Mouse (Mus musculus) heart, embryonic 15.5 days (tissue): ENCODE data around the gene Sptbn1. TPM values are rescaled to one million over a fixed set of nuclear protein-coding genes. Genes with fewer than 3 reads are reported as not detected.

Experiments
- ATAC-seq: fragments of 200-750 bp; cut with Nextera tagmentation; replicated peaks from 2 replicates; pipeline ENCODE4 v1.8.0; 2017; ENCODE audit warnings: low read depth, moderate TSS enrichment; ENCODE audit not compliant: insufficient number of reproducible peaks, insufficient read depth, low FRiP score
- H3K27ac ChIP-seq: fragments of 300-500 bp; sonication (generic); 2 replicates; pipeline ENCODE4 v1.5.1; 2015; ENCODE audit warnings: mild to moderate bottlenecking, inconsistent platforms
- H3K27me3 ChIP-seq: fragments of 300-500 bp; sonication (generic); 2 replicates; pipeline ENCODE4 v1.6.1; 2015; ENCODE audit warnings: inconsistent platforms
- H3K36me3 ChIP-seq: fragments of 300-500 bp; sonication (generic); 2 replicates; pipeline ENCODE4 v1.6.1; 2015; ENCODE audit warnings: mild to moderate bottlenecking, inconsistent platforms
- H3K4me1 ChIP-seq: fragments of 300-500 bp; sonication (generic); replicated peaks from 2 replicates; pipeline ENCODE4 v1.6.1; 2015; ENCODE audit warnings: inconsistent platforms
- H3K4me2 ChIP-seq: fragments of 300-500 bp; sonication (generic); 2 replicates; pipeline ENCODE4 v1.6.1; 2015; ENCODE audit warnings: inconsistent platforms, mild to moderate bottlenecking, moderate library complexity
- H3K4me3 ChIP-seq: fragments of 300-500 bp; sonication (generic); 2 replicates; pipeline ENCODE4 v1.5.1; 2015; ENCODE audit warnings: mild to moderate bottlenecking, inconsistent platforms
- H3K9ac ChIP-seq: fragments of 300-500 bp; sonication (generic); 2 replicates; pipeline ENCODE4 v1.6.1; 2015; ENCODE audit warnings: mild to moderate bottlenecking, inconsistent platforms
- H3K9me3 ChIP-seq: fragments of 300-500 bp; sonication (generic); replicated peaks from 2 replicates; pipeline ENCODE4 v1.6.1; 2016; ENCODE audit warnings: inconsistent platforms
- WGBS: fragments of 180-500 bp; shearing (Covaris S2); methylation state at CpG from one replicate; pipeline ENCODE4 v1.1.7; 2015; ENCODE audit warnings: mixed read lengths; 5-methylcytosine and 5-hydroxymethylcytosine counted together
- polyA plus RNA-seq: library from polyadenylated mRNA; unstranded; fragments of >200 nt; fragmentation: Nextera tagmentation; extraction: Ambion mirVana; gene quantifications from 2 replicates; pipeline ENCODE4 v1.2.1, GENCODE M21; 2015

Sptbn1 gene
- polyA plus RNA-seq, 1 experiment from 2014 or later, result 159 TPM

DNA sequence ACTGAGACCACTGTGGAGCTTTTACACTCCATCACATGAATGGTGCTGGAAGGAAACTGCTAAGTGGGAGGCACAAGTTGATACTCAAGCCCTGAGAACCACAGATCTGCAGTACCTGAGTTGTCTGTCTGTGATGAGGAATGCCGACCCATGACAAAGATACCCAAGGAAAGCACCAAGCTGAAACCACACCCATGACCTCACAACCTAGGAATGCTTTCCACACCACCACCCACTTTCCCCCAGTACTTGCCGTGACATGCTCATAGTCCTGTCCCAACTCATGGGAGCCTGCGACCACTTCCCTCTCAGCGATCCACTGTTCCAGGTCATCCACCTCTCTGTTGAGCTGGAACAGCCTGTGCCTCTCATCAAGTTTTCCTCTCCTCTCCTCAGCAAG is 149.9 kb downstream of the Sptbn1 start:
- H3K9ac ChIP-seq, result no peak overlapping the region
- H3K4me2 ChIP-seq, result no peak overlapping the region
- WGBS, result 68% methylated on average over 4 of the region's 4 CpGs
- ATAC-seq, result no peak
- no peaks in the 10 kb centered on the region for H3K9me3 ChIP-seq
- peaks cover 99% of the 10 kb centered on the region for H3K36me3 ChIP-seq
- H3K4me1 ChIP-seq, result no peaks in the 10 kb centered on the region
- no peaks in the 10 kb centered on the region for H3K27me3 ChIP-seq
- H3K4me3 ChIP-seq, result no peak overlapping the region
- H3K27ac ChIP-seq, result no peak overlapping the region

DNA sequence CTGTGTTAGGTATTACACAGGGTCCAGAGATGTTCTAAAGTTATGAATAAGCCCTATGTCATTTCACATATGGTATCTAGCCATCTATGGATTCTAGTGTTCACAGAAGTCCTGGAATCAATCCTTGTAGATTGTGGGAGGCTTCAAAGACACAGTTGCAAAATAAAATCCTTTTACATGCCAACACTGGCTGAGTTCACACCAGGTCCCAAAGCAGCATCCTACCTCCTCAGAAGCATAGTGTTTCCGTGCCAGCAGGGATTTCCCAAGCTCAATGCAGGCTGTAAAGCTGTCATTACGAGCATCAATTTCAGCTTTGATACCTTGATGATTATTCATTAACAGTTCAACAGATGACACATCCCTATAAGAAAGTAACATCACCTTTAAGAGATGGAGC is 154.3 kb downstream of the Sptbn1 start:
- Histone ChIP-seq H3K4me1 (no peaks in the 10 kb centered on the region), H3K4me3 (no peak overlapping the region), H3K9me3 (no peaks in the 10 kb centered on the region), H3K4me2 (no peak overlapping the region), H3K36me3 (peaks cover 98% of the 10 kb centered on the region), H3K27me3 (no peaks in the 10 kb centered on the region), H3K27ac (no peak overlapping the region), H3K9ac (no peak overlapping the region)
- 90% methylated on average over 2 of the region's 2 CpGs for WGBS
- no peak for ATAC-seq

DNA sequence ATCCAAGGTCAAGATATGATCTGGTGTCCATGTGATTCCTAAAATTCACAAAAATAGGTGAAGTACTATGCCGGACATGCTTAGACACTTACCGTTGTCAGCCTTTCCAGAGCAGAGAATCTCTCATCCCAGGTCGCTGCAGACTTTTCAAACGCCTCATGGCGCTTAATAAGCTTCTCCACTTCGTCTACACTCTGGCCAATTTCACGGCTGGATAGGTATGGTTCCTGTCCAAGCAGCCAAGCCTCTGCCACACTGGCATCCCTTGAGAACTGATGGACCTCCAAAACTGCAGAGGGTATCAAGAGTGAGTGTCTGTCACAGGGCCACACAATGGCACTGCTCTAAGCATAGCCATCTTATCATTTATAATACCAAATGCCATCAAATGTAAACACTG is 157.3 kb downstream of the Sptbn1 start:
- WGBS, result 91% methylated on average over 7 of the region's 7 CpGs
- Histone ChIP-seq H3K4me3 (no peak overlapping the region), H3K36me3 (peaks cover 91% of the 10 kb centered on the region)

DNA sequence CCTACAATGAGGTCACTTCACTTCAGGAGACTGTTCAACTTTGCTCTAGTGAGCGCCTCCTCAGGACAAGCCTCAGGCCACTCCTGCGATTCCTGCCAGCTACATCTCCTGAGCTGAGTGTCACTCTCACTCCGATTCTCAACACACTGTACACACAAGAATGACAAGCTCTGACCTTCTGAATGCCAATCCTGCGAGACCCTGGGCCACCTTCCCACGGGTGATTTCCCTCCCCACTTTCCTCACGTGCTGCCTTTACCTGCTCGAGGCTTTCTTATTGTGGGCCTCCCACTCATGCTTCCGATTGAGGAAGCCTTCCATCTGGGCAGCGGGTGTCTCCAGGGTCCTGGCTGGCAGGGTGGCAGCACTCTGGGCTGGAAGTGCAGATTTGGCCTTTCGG is 163.8 kb downstream of the Sptbn1 start:
- H3K4me2 ChIP-seq, result no peak overlapping the region
- no peak overlapping the region for H3K27ac ChIP-seq
- ATAC-seq, result no peak
- H3K27me3 ChIP-seq, result no peaks in the 10 kb centered on the region
- 91% methylated on average over 10 of the region's 10 CpGs for WGBS
- H3K4me3 ChIP-seq, result no peak overlapping the region
- no peaks in the 10 kb centered on the region for H3K4me1 ChIP-seq
- H3K36me3 ChIP-seq, result peaks cover 91% of the 10 kb centered on the region
- no peaks in the 10 kb centered on the region for H3K9me3 ChIP-seq
- no peak overlapping the region for H3K9ac ChIP-seq

More for the DNA sequence above, 157.3 kb downstream of the Sptbn1 start:
- no peak for ATAC-seq
- no peak overlapping the region for H3K4me2 ChIP-seq
- no peak overlapping the region for H3K27ac ChIP-seq
- H3K27me3 ChIP-seq, result no peaks in the 10 kb centered on the region
- H3K9ac ChIP-seq, result no peak overlapping the region
- no peaks in the 10 kb centered on the region for H3K4me1 ChIP-seq
- no peaks in the 10 kb centered on the region for H3K9me3 ChIP-seq

DNA sequence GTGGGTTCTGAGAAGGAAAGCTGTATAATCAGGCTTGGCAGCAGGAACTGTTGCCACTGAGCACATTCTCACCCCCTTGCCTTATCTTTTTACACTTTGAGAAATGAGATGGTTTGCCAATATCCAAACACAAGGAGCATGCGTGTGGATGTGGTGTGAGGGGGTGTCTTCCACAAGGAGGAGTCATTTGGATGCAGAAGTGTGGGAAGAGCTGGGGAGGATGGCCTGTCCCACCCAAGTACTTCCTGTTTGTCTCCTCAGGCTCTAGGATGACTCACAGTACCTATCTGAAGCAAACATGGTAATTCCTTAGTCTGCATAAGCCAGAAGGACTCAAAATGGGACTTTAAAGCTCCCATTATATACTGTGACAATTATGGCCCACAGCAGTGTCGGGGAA is 165.4 kb downstream of the Sptbn1 start:
- peaks cover 92% of the 10 kb centered on the region for H3K36me3 ChIP-seq
- H3K4me2 ChIP-seq, result no peak overlapping the region
- H3K4me1 ChIP-seq, result no peaks in the 10 kb centered on the region
- no peak overlapping the region for H3K4me3 ChIP-seq
- 72% methylated on average over 2 of the region's 2 CpGs for WGBS
- H3K27me3 ChIP-seq, result no peaks in the 10 kb centered on the region
- H3K9me3 ChIP-seq, result no peaks in the 10 kb centered on the region
- no peak overlapping the region for H3K27ac ChIP-seq
- ATAC-seq, result 0 out of 2 replicates have a peak, but pooled peaks have one; percentile 35
- no peak overlapping the region for H3K9ac ChIP-seq

DNA sequence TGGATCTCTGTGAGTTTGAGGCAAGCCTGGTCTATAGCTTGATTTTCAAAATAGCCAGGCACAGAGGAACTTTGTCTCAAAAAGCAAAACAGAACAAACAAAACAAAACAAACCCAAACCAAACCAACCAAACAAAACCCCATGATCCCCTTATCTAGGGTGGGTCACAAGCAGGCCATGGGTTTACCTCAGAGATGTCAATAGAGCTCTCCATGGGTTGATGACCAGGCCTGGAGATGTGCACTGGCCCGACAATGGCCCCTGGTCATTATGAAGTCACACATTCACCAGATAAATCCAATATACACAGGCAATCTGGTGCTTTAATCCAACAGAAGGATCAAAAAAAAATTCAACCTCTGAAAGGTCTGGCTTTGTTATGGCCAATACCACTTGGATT is 166.2 kb downstream of the Sptbn1 start:
- Histone ChIP-seq H3K4me1 (no peaks in the 10 kb centered on the region), H3K4me3 (no peak overlapping the region), H3K9me3 (no peaks in the 10 kb centered on the region), H3K27ac (no peak overlapping the region), H3K9ac (no peak overlapping the region), H3K4me2 (no peak overlapping the region), H3K27me3 (no peaks in the 10 kb centered on the region), H3K36me3 (peaks cover 97% of the 10 kb centered on the region)
- no peak for ATAC-seq
- 84% methylated on average over 1 of the region's 1 CpGs for WGBS

DNA sequence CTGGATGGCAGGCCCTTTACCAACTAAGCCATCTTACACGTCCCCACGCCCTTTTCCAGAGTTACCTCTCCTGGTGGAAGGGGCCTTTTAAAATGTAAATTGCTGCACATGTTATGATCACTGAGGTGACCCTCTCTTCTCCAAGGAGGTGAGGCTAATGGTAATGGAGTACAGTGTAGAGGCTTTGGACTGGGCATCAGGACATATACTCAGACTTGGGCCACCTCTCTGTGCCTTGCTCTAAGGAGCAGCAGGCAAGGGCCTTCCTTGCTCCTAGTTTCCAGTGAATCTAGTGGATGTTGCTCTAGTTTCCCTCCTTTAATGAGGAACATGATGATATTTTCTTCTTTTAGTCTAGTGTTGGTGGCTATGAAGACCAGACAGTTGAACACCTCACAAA is 166.8 kb downstream of the Sptbn1 start:
- no peak overlapping the region for H3K27ac ChIP-seq
- 92% methylated on average over 2 of the region's 2 CpGs for WGBS

DNA sequence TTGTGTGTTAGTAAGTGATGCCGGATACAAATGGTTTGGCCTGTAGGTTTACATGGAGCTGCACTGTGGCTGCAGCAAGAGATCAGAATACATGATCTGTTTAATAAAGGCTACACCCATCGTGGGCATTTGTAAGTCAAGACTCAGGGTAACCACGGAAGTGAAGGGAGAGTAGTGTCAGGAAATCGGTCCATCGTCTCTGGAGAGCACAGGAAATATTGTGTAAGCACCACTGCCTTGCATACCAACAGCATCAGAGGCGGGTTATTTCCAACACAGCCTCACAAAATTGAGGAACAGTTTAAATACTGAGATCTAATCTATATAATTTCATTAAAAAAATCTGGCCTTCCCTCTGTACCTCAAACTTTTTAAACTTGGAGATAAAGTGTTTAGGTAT is 168.1 kb downstream of the Sptbn1 start:
- no peak for ATAC-seq
- no peaks in the 10 kb centered on the region for H3K9me3 ChIP-seq
- no peak overlapping the region for H3K4me2 ChIP-seq
- H3K4me3 ChIP-seq, result no peak overlapping the region
- no peaks in the 10 kb centered on the region for H3K27me3 ChIP-seq
- H3K9ac ChIP-seq, result no peak overlapping the region
- 84% methylated on average over 6 of the region's 6 CpGs for WGBS
- H3K27ac ChIP-seq, result no peak overlapping the region
- peaks cover 80% of the 10 kb centered on the region for H3K36me3 ChIP-seq
- H3K4me1 ChIP-seq, result no peaks in the 10 kb centered on the region

More for the DNA sequence above, 166.8 kb downstream of the Sptbn1 start:
- ATAC-seq, result no peak
- peaks cover 93% of the 10 kb centered on the region for H3K36me3 ChIP-seq
- H3K9me3 ChIP-seq, result no peaks in the 10 kb centered on the region
- no peaks in the 10 kb centered on the region for H3K27me3 ChIP-seq
- no peak overlapping the region for H3K9ac ChIP-seq
- no peak overlapping the region for H3K4me2 ChIP-seq
- H3K4me1 ChIP-seq, result no peaks in the 10 kb centered on the region
- H3K4me3 ChIP-seq, result no peak overlapping the region

DNA sequence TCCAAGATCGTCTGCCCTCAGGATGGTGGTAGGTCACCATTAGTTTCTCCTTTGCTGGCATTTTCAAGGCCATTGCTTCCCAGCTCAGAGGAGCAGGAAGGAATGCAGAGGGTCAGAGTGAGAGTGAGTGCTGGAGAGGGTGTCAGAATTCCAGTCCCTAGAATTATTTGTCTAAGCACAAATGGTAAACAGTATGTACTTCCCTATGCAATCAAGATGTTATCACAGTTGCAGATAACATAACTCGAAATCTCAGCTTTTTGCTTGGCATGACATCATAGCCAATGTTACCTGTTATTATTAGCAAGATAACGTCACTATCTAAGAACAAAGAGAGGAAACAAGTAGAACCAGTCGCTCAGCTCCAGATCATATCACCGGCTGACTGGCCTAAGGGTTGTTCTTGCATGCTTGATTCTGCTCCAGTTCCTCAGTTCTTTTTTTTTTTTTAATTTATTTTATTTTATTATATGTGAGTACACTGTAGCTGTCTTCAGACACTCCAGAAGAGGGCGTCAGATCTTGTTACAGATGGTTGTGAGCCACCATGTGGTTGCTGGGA is 172.7 kb downstream of the Sptbn1 start:
- H3K27ac ChIP-seq, result no peak overlapping the region
- no peak for ATAC-seq

DNA sequence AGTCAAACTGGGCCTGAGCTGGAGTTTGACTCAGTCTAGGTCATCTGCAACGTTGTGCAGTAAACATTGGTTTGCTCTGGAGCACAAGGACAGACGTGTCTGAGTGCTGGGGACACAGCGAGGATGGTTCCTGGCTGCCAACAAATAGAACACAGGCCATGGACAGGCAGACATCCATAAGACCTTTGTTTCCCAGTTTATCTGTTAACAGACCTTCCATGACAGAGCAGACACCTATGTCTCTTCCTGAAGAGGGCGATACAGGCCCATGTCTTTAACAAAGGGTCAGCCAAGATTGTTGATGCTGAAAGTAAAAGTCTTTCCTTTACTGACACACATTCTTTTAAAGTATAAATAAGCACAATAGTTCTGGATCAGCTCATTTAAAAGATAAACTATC is 176.1 kb downstream of the Sptbn1 start:
- peaks cover 3% of the 10 kb centered on the region; the same call in 1 of the 2 replicates for H3K27me3 ChIP-seq
- H3K9me3 ChIP-seq, result no peaks in the 10 kb centered on the region
- H3K9ac ChIP-seq, result no peak overlapping the region
- ATAC-seq, result no peak
- no peak overlapping the region for H3K4me2 ChIP-seq
- no peak overlapping the region for H3K4me3 ChIP-seq
- peaks cover 3% of the 10 kb centered on the region for H3K36me3 ChIP-seq
- 45% methylated on average over 4 of the region's 4 CpGs for WGBS
- H3K27ac ChIP-seq, result no peak overlapping the region
- H3K4me1 ChIP-seq, result no peaks in the 10 kb centered on the region

More for the DNA sequence above, 172.7 kb downstream of the Sptbn1 start:
- no peak overlapping the region for H3K9ac ChIP-seq
- no peaks in the 10 kb centered on the region for H3K4me1 ChIP-seq
- 45% methylated on average over 6 of the region's 6 CpGs for WGBS
- peaks cover 34% of the 10 kb centered on the region for H3K36me3 ChIP-seq
- no peak overlapping the region for H3K4me3 ChIP-seq
- no peak overlapping the region for H3K4me2 ChIP-seq
- no peaks in the 10 kb centered on the region for H3K9me3 ChIP-seq
- no peaks in the 10 kb centered on the region for H3K27me3 ChIP-seq

DNA sequence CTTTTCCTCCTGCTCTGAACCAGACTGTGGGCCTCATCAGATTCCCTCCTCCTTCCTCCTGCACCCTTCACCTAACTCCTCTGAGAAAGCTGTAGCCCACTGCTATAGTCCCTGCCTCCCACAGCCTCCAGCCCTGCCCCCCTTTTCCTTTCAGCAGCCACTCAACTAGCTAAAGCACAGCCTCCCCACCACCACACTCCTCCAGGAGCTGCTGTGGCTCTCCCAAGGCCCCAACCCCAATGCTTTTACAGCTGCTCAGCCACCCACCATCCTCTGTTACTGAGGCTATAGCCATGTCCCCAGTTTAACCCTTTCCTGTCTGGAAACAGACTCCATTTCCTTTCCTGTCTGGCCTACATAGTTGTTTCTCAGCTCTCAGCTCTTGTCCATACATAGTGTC is 182.9 kb downstream of the Sptbn1 start:
- no peak overlapping the region for H3K4me2 ChIP-seq
- H3K27ac ChIP-seq, result no peak overlapping the region
- no peak for ATAC-seq
- H3K27me3 ChIP-seq, result peaks cover 6% of the 10 kb centered on the region; the same call in 1 of the 2 replicates
- H3K4me3 ChIP-seq, result no peak overlapping the region
- no peaks in the 10 kb centered on the region for H3K9me3 ChIP-seq
- H3K9ac ChIP-seq, result no peak overlapping the region
- H3K4me1 ChIP-seq, result peaks cover 14% of the 10 kb centered on the region
- H3K36me3 ChIP-seq, result no peaks in the 10 kb centered on the region

DNA sequence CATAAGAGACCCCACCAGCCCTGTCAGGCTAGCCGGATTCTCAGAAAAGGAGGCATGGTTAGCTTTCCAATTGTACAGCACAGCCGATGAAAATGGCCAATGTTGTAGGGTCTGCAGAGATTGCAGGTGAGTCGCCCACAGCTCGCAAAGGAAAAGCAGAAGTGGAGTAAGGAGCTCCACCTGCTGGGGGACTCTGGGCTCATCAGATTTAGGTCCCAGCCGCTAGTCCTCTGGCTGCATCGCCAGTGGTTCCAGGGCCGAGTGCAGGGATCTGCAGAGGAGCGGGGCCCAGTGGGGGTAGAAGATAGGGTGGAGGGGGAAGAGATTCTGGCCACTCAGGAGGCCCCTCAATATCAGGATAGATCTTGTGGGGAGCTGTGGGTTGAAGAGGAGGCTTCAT is 210.7 kb downstream of the Sptbn1 start:
- Histone ChIP-seq H3K9ac (no peak overlapping the region), H3K9me3 (no peaks in the 10 kb centered on the region), H3K4me1 (no peaks in the 10 kb centered on the region), H3K27ac (no peak overlapping the region), H3K36me3 (no peaks in the 10 kb centered on the region), H3K4me2 (no peak overlapping the region), H3K4me3 (peak overlapping the region; percentile 11; the same call in 1 of the 2 replicates), H3K27me3 (no peaks in the 10 kb centered on the region)
- no peak for ATAC-seq
- WGBS, result 37% methylated on average over 8 of the region's 8 CpGs
